Mouse (Mus musculus) left cerebral cortex, postnatal 10 days (tissue): Measurements from ENCODE around the gene Snrpg. TPM values are rescaled to one million over a fixed set of nuclear protein-coding genes. Genes with fewer than 3 reads are reported as not detected.

Source experiments
- DNase-seq, 2 experiments: peaks; one replicate each; pipeline ENCODE4 v3.0.0; 2021 to 2022; ENCODE audit warnings: low spot score in 2 of 2, mixed read lengths in 1 of 2; ENCODE audit errors: extremely low spot score in 1 of 2
- intact Hi-C: fragments of 180-260 bp; cut with DNase I; formaldehyde crosslinking; loops from one replicate; pipeline ENCODE4 v1.15.1; 2025
- total RNA-seq, 2 experiments: library from RNA; stranded (reverse); gene quantifications; 2 replicates each; pipeline ENCODE4 v1.2.3; 2021

The Snrpg gene
- total RNA-seq, 2 experiments from 2014 or later = 66.9 to 87.6 TPM

GRCm38 (mm10) chr6:86394078-86394720, 23.1 kb downstream of the Snrpg start:
- no peak for DNase-seq
- intact Hi-C loops = no loop called here

GRCm38 (mm10) chr6:86395021-86395420, 23.9 kb downstream of the Snrpg start:
- intact Hi-C loops = no loop called here
- no peak for DNase-seq

GRCm38 (mm10) chr6:86395969-86396368, 24.9 kb downstream of the Snrpg start:
- no peak for DNase-seq
- intact Hi-C loops = no loop called here

- intact Hi-C loops = no loop called here
- peak; percentile 81 to 89 for DNase-seq
Measured at GRCm38 (mm10) chr6:86396581-86397256, 25.6 kb downstream of the Snrpg start, which contains the start of gene Pcyox1. Gene Pcyox1, minus strand, starts transcription at chr6:86397154.

- intact Hi-C loops = no loop called here
- DNase-seq = no peak
Measured at GRCm38 (mm10) chr6:86397257-86397980, 26.3 kb downstream of the Snrpg start.

GRCm38 (mm10) chr6:86398986-86399385, 27.9 kb downstream of the Snrpg start:
- intact Hi-C loops = no loop called here
- no peak for DNase-seq

- intact Hi-C loops = loop anchor here (5.0 to 10.0 kb wide), 2 partner anchors 33 to 455 kb away; partner anchors contain the start of gene Fam136a
- DNase-seq = no peak
Measured at GRCm38 (mm10) chr6:86399995-86400394, 28.9 kb downstream of the Snrpg start.

- intact Hi-C loops = loop anchor here (5.0 to 10.0 kb wide), 2 partner anchors 34 to 456 kb away; partner anchors contain the start of gene Fam136a
Measured at GRCm38 (mm10) chr6:86400972-86401371, 29.9 kb downstream of the Snrpg start.

GRCm38 (mm10) chr6:86402681-86403607, 31.8 kb downstream of the Snrpg start:
- DNase-seq = no peak
- intact Hi-C loops = loop anchor here (5.0 to 10.0 kb wide), 2 partner anchors 36 to 458 kb away; partner anchors contain the start of gene Fam136a

More at GRCm38 (mm10) chr6:86400972-86401371, 29.9 kb downstream of the Snrpg start:
- DNase-seq = peak; percentile 53 to 77

- peak; percentile 80 to 88 for DNase-seq
- intact Hi-C loops = loop anchor here (5.0 to 10.0 kb wide), 2 partner anchors 36 to 459 kb away; partner anchors contain the start of gene Fam136a
Measured at GRCm38 (mm10) chr6:86403728-86404099, 32.6 kb downstream of the Snrpg start.

GRCm38 (mm10) chr6:86404100-86404861, 33.2 kb downstream of the Snrpg start, which contains the start of gene Tia1:
Gene Tia1, plus strand, starts transcription at chr6:86404219.
- intact Hi-C loops = loop anchor here (5.0 to 10.0 kb wide), 2 partner anchors 37 to 459 kb away; partner anchors contain the start of gene Fam136a
- DNase-seq = peak; percentile 98 to 99

GRCm38 (mm10) chr6:86404996-86405395, 33.9 kb downstream of the Snrpg start:
- intact Hi-C loops = loop anchor here (5.0 to 10.0 kb wide), 2 partner anchors 38 to 460 kb away; partner anchors contain the start of gene Fam136a
- no peak for DNase-seq

GRCm38 (mm10) chr6:86406306-86406705, 35.2 kb downstream of the Snrpg start:
- intact Hi-C loops = loop anchor here (10.0 kb wide), 1 partner anchor 462 kb away; no protein-coding TSS in a partner anchor

GRCm38 (mm10) chr6:86418711-86419110, 47.6 kb downstream of the Snrpg start:
- intact Hi-C loops = no loop called here
- DNase-seq = no peak

More at GRCm38 (mm10) chr6:86406306-86406705, 35.2 kb downstream of the Snrpg start:
- no peak for DNase-seq

GRCm38 (mm10) chr6:86419239-86419638, 48.1 kb downstream of the Snrpg start:
- DNase-seq = no peak
- intact Hi-C loops = no loop called here

- intact Hi-C loops = no loop called here
- peak in 1 of 2 experiments; percentile 28 for DNase-seq
Measured at GRCm38 (mm10) chr6:86420491-86420890, 49.4 kb downstream of the Snrpg start.

GRCm38 (mm10) chr6:86426358-86426757, 55.3 kb downstream of the Snrpg start, which contains the start of gene Gm44790:
Gene Gm44790, plus strand, starts transcription at chr6:86426658.
- DNase-seq = no peak
- intact Hi-C loops = loop anchor here (5.0 kb wide), 1 partner anchor 256 kb away; the partner anchor contains the start of gene Snrnp27
